Mouse (Mus musculus): ENCODE results near the gene S100a2. TPM values are rescaled to one million over a fixed set of nuclear protein-coding genes. Genes with fewer than 3 reads are reported as not detected.

The S100a2 gene
- total and polyA plus RNA-seq, 3 experiments, result not detected

DNA sequence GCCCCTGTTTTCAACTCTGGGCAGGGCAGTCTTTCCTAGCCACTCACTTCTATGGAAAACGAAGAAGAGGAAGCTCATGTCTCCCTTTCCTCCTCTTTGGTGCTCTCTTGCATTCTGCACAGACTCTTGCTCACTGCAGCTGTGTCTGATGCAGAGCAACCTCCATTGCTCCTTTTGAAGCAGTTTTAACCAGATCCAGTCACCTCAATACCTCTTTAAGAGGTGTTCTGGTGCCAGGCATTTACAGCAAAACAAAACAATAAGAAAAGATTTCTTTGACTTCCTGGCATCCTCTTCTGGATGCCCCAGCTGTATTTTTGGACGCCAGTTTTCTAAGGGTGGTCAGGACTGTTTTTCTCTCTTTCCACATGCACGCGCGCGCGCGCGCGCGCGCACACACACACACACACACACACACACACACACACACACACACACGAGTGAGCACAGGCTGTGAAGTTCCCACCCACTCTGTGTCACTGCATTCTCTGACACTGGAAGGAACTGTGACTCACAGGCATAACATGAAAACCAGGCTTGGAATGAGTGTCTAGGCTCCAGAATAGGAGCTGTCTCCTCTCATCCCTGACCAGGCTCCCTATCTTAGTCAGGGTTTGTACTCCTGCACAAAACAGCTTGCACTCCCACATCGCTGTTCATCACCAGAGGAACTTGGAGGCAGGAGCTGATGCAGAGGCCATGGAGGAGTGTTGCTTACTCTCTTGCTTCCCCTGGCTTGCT is 2.5 kb upstream of the S100a2 start:
- Histone ChIP-seq H3K9me3 (replicated peaks; ENCODE audit: insufficient read depth, low read length) (no peaks in the 10 kb centered on the region), H3K4me1 (ENCODE audit: control insufficient read depth in 1 of 2, insufficient read depth in 2 of 2, low read length in 2 of 2) (peaks cover 0 to 28% of the 10 kb centered on the region in 2 experiments; a peak in 2 of 4 replicates)

GRCm38 (mm10) chr3:90589390-90589789 is 657 bp upstream of the S100a2 start:
- H3K79me2 ChIP-seq (ENCODE audit: control insufficient read depth, insufficient read depth, low read length, poor library complexity), result no peaks in the 10 kb centered on the region
- no peak overlapping the region for H3K27ac ChIP-seq (ENCODE audit: control insufficient read depth, low read depth, low read length)
- H3K9me3 ChIP-seq (replicated peaks; ENCODE audit: insufficient read depth, low read length), result no peaks in the 10 kb centered on the region; the same call in 1 of the 2 replicates
- no peak overlapping the region for H3K4me3 ChIP-seq (ENCODE audit: control insufficient read depth in 1 of 2, insufficient read depth in 1 of 2, low read depth in 2 of 2, low read length in 2 of 2)
- peaks cover 0 to 9% of the 10 kb centered on the region in 2 experiments; a peak in 2 of 4 replicates for H3K36me3 ChIP-seq (ENCODE audit: control insufficient read depth in 1 of 2, insufficient read depth in 2 of 2, low read length in 2 of 2)
- peaks cover 0 to 28% of the 10 kb centered on the region in 2 experiments; a peak in 2 of 4 replicates for H3K4me1 ChIP-seq (ENCODE audit: control insufficient read depth in 1 of 2, insufficient read depth in 2 of 2, low read length in 2 of 2)
- DNase-seq (ENCODE audit: low read depth, low spot score), result no peak
- no peaks in the 10 kb centered on the region for H3K27me3 ChIP-seq (ENCODE audit: control insufficient read depth in 1 of 2, insufficient read depth in 2 of 2, low read length in 2 of 2)
- no peak overlapping the region for H3K9ac ChIP-seq (ENCODE audit: control insufficient read depth, low read depth, low read length, poor library complexity, severe bottlenecking)
- TF ChIP-seq ELF1 (IDR thresholded peaks at IDR 0.05; ENCODE audit: low read depth, low read length) (no peak), MAZ (IDR thresholded peaks at IDR 0.05; ENCODE audit: low read depth, low read length) (no peak), TCF12 (IDR thresholded peaks at IDR 0.05; ENCODE audit: low read depth, low read length) (no peak), SMC3 (IDR thresholded peaks at IDR 0.05; ENCODE audit: low read depth, low read length) (no peak), GABPA (IDR thresholded peaks at IDR 0.05; ENCODE audit: low read depth, low read length) (no peak), MYB (IDR thresholded peaks at IDR 0.05; ENCODE audit: low read depth, low read length) (no peak), SIN3A (IDR thresholded peaks at IDR 0.05; ENCODE audit: low read length) (no peak), POLR2A (IDR thresholded peaks at IDR 0.05; ENCODE audit: control insufficient read depth in 1 of 2, insufficient read depth in 1 of 2, low read depth in 1 of 2, low read length in 2 of 2, poor library complexity in 1 of 2) (no peak), MXI1 (IDR thresholded peaks at IDR 0.05; ENCODE audit: low read depth, low read length) (no peak), RCOR1 (IDR thresholded peaks at IDR 0.05; ENCODE audit: low read depth, low read length) (no peak), KAT2A (conservative IDR thresholded peaks at IDR 0.05; ENCODE audit: low read depth, low read length) (no peak), JUND (IDR thresholded peaks at IDR 0.05; ENCODE audit: low read depth, low read length) (no peak), MEF2A (IDR thresholded peaks at IDR 0.05; ENCODE audit: extremely low read depth, insufficient replicate concordance, low read depth, low read length, poor library complexity, severe bottlenecking) (no peak), USF2 (IDR thresholded peaks at IDR 0.05; ENCODE audit: borderline replicate concordance in 1 of 2, insufficient read depth in 1 of 2, low read depth in 1 of 2, low read length in 2 of 2) (no peak), ZC3H11A (IDR thresholded peaks at IDR 0.05; ENCODE audit: low read depth, low read length) (no peak), USF1 (IDR thresholded peaks at IDR 0.05; ENCODE audit: low read depth, low read length) (no peak), E2F4 (IDR thresholded peaks at IDR 0.05; ENCODE audit: borderline replicate concordance, low read depth, low read length) (no peak), TBP (IDR thresholded peaks at IDR 0.05; ENCODE audit: low read depth, low read length) (no peak), EP300 (IDR thresholded peaks at IDR 0.05; ENCODE audit: low read depth in 1 of 2, low read length in 2 of 2) (no peak)

More for the DNA sequence above, 2.5 kb upstream of the S100a2 start:
- Histone ChIP-seq H3K36me3 (ENCODE audit: control insufficient read depth in 1 of 2, insufficient read depth in 2 of 2, low read length in 2 of 2) (peaks cover 0 to 9% of the 10 kb centered on the region in 2 experiments; a peak in 2 of 4 replicates), H3K4me3 (ENCODE audit: control insufficient read depth in 1 of 2, insufficient read depth in 1 of 2, low read depth in 2 of 2, low read length in 2 of 2) (peak overlapping the region; percentile 24 to 41; a peak in 3 of 4 replicates), H3K27me3 (ENCODE audit: control insufficient read depth in 1 of 2, insufficient read depth in 2 of 2, low read length in 2 of 2) (no peaks in the 10 kb centered on the region), H3K27ac (ENCODE audit: control insufficient read depth, low read depth, low read length) (peak overlapping the region; percentile 61), H3K9ac (ENCODE audit: control insufficient read depth, low read depth, low read length, poor library complexity, severe bottlenecking) (peak overlapping the region; percentile 58), H3K79me2 (ENCODE audit: control insufficient read depth, insufficient read depth, low read length, poor library complexity) (no peaks in the 10 kb centered on the region)
- TF ChIP-seq HCFC1 (IDR thresholded peaks at IDR 0.05; ENCODE audit: low read depth, low read length), result no peak
- no peak for TF ChIP-seq MYC (IDR thresholded peaks at IDR 0.05; ENCODE audit: low read depth, low read length)
- TF ChIP-seq SMC3 (IDR thresholded peaks at IDR 0.05; ENCODE audit: low read depth, low read length), result no peak
- TF ChIP-seq BHLHE40 (IDR thresholded peaks at IDR 0.05; ENCODE audit: borderline replicate concordance, low read depth, low read length), result no peak
- TF ChIP-seq USF1 (IDR thresholded peaks at IDR 0.05; ENCODE audit: low read depth, low read length), result no peak
- TF ChIP-seq POLR2A (IDR thresholded peaks at IDR 0.05; ENCODE audit: control insufficient read depth in 1 of 2, insufficient read depth in 1 of 2, low read depth in 1 of 2, low read length in 2 of 2, poor library complexity in 1 of 2), result no peak
- no peak for TF ChIP-seq CTCF (IDR thresholded peaks at IDR 0.05 in 2 of 3, conservative IDR thresholded peaks at IDR 0.05 in 1 of 3; ENCODE audit: control insufficient read depth in 1 of 3, insufficient read depth in 1 of 3, low read depth in 2 of 3, low read length in 3 of 3, poor library complexity in 1 of 3, severe bottlenecking in 1 of 3)
- no peak for TF ChIP-seq E2F4 (IDR thresholded peaks at IDR 0.05; ENCODE audit: borderline replicate concordance, low read depth, low read length)
- TF ChIP-seq NRF1 (IDR thresholded peaks at IDR 0.05; ENCODE audit: insufficient read depth, low read depth, low read length, poor library complexity, severe bottlenecking), result no peak
- TF ChIP-seq POLR2AphosphoS5 (IDR thresholded peaks at IDR 0.05; ENCODE audit: borderline replicate concordance, low read depth, low read length), result no peak
- no peak for TF ChIP-seq GATA1 (IDR thresholded peaks at IDR 0.05; ENCODE audit: low read depth, low read length)
- peak; percentile 37 for DNase-seq (ENCODE audit: low read depth, low spot score)
